Mouse (Mus musculus) myocyte (in vitro differentiated cells): Measurements from ENCODE around the gene Lcn10.

Experiments used
- CEBPB ChIP-seq: IDR thresholded peaks from 2 replicates; pipeline ENCODE4 v1.6.1; 2011; ENCODE audit warnings: mild to moderate bottlenecking, moderate library complexity; ENCODE audit not compliant: poor library complexity, insufficient read depth, severe bottlenecking
- E2F4 ChIP-seq: IDR thresholded peaks from one replicate; pipeline ENCODE4 v1.6.1; 2011; ENCODE audit warnings: mild to moderate bottlenecking, control low read depth, moderate library complexity; ENCODE audit not compliant: insufficient read depth
- MAX ChIP-seq: IDR thresholded peaks from one replicate; pipeline ENCODE4 v1.6.1; 2011; ENCODE audit warnings: low read depth, mild to moderate bottlenecking, control low read depth
- POLR2A ChIP-seq: IDR thresholded peaks from one replicate; pipeline ENCODE4 v1.6.1; 2011; ENCODE audit warnings: low read depth, mild to moderate bottlenecking, control low read depth, moderate library complexity; ENCODE audit not compliant: insufficient read length
- REST ChIP-seq: IDR thresholded peaks from one replicate; pipeline ENCODE4 v1.6.1; 2011; ENCODE audit warnings: mild to moderate bottlenecking, control low read depth, moderate library complexity; ENCODE audit not compliant: insufficient read depth, insufficient read length
- TCF12 ChIP-seq: IDR thresholded peaks from one replicate; pipeline ENCODE4 v1.6.1; 2011; ENCODE audit warnings: mild to moderate bottlenecking, control low read depth; ENCODE audit not compliant: poor library complexity, insufficient read depth, severe bottlenecking
- USF1 ChIP-seq: IDR thresholded peaks from one replicate; pipeline ENCODE4 v1.6.1; 2011; ENCODE audit warnings: low read depth, mild to moderate bottlenecking, control low read depth, moderate library complexity

DNA sequence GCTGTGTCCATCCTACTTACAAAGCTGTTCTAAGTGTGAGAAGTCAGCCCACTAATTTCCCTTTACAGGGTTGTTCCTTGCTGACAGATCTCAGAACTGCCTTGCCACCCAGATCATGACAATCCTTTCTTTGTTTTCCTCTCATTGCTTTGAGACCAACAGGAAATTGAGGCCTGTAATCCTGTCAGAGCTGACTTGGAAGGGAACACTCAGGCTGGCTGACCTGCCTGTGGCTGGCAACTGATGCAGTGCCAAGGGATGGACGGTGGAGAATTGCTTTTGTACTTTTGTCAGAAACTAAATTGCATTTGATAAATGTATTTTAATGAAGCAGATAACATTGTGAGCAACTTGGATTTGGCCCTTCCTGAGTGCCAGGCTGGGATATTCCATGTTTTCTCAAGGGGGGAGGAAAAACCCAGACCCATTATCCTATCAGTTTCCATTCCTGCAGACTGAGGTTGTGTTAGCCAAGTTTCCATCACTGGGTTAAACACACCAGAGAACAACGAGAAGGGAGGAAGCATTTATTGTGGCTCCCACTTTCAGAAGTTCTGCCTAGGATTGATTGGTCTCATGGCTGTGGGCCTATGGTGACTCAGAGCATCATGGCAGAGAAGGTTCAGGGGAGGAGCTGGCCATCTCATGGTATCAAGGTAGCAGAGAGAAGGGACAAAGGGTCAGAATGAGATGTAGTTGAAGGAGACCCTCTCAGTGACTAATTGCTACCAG is 50.8 kb downstream of the Lcn10 start:
- TF ChIP-seq TCF12 (no peak), E2F4 (no peak), REST (no peak), CEBPB (no peak), MAX (no peak), POLR2A (no peak), USF1 (no peak)
